Mouse (Mus musculus) erythroblast, embryonic 14.5 days (primary cell): Measurements from ENCODE around the gene Wdr66.

Source experiments
- GATA1 ChIP-seq: IDR thresholded peaks from 2 replicates; pipeline ENCODE4 v1.6.1; 2012; ENCODE audit warnings: low read length, inconsistent platforms, mixed read lengths
- TAL1 ChIP-seq: IDR thresholded peaks from 3 replicates; pipeline ENCODE4 v1.6.1; 2012; ENCODE audit warnings: low read length, inconsistent platforms, mixed read lengths

- no peak for TF ChIP-seq TAL1
- TF ChIP-seq GATA1 = no peak
Observed at GRCm38 (mm10) chr5:123301780-123302521, 50.0 kb downstream of the Wdr66 start.
